Mouse (Mus musculus) layer of hippocampus, postnatal 10 days (tissue): Measurements from ENCODE around the gene Slc39a5. TPM values are rescaled to one million over a fixed set of nuclear protein-coding genes. Genes with fewer than 3 reads are reported as not detected.

Experiments
- DNase-seq, 2 experiments: peaks; one replicate each; pipeline ENCODE4 v3.0.0; 2021; ENCODE audit warnings: low spot score in 2 of 2
- total RNA-seq, 2 experiments: library from RNA; stranded (reverse); gene quantifications; 2 replicates each; pipeline ENCODE4 v1.2.3; 2021

Slc39a5 gene
- total RNA-seq, 2 experiments from 2014 or later = 0.22 to 0.53 TPM

GRCm38 (mm10) chr10:128410560-128410845 is 9.5 kb upstream of the Slc39a5 start:
- no peak for DNase-seq

GRCm38 (mm10) chr10:128409692-128410559 is 8.9 kb upstream of the Slc39a5 start:
- DNase-seq = peak; percentile 97 to 98

GRCm38 (mm10) chr10:128408591-128409535 is 7.8 kb upstream of the Slc39a5 start:
- DNase-seq = peak; percentile 54 to 62

- DNase-seq = no peak
These were observed 2.9 kb upstream of the Slc39a5 start for GRCm38 (mm10) chr10:128403931-128404330.

GRCm38 (mm10) chr10:128401638-128402037 is 609 bp upstream of the Slc39a5 start:
- no peak for DNase-seq

- DNase-seq = no peak
These were observed 691 bp downstream of the Slc39a5 start for GRCm38 (mm10) chr10:128400338-128400737.

- DNase-seq = no peak
These were observed 3.6 kb downstream of the Slc39a5 start for GRCm38 (mm10) chr10:128397466-128397865.

GRCm38 (mm10) chr10:128396716-128397264 is 4.2 kb downstream of the Slc39a5 start:
- no peak for DNase-seq

GRCm38 (mm10) chr10:128396017-128396673 is 4.9 kb downstream of the Slc39a5 start:
- DNase-seq = no peak

GRCm38 (mm10) chr10:128391850-128392249 is 9.2 kb downstream of the Slc39a5 start:
- DNase-seq = no peak

- no peak for DNase-seq
These were observed 10.7 kb downstream of the Slc39a5 start for GRCm38 (mm10) chr10:128390366-128390765.

- DNase-seq = no peak
These were observed 11.5 kb downstream of the Slc39a5 start for GRCm38 (mm10) chr10:128389570-128389969.

- DNase-seq = no peak
These were observed 12.1 kb downstream of the Slc39a5 start for GRCm38 (mm10) chr10:128388941-128389340.

- DNase-seq = no peak
These were observed 15.1 kb downstream of the Slc39a5 start for GRCm38 (mm10) chr10:128385902-128386301.

GRCm38 (mm10) chr10:128382482-128382881 is 18.5 kb downstream of the Slc39a5 start:
- no peak for DNase-seq

GRCm38 (mm10) chr10:128380565-128380964 is 20.5 kb downstream of the Slc39a5 start:
- DNase-seq = no peak

- DNase-seq = no peak
These were observed 21.8 kb downstream of the Slc39a5 start for GRCm38 (mm10) chr10:128379260-128379659.

- DNase-seq = no peak
These were observed 22.6 kb downstream of the Slc39a5 start for GRCm38 (mm10) chr10:128378462-128378861.

- DNase-seq = no peak
These were observed 23.0 kb downstream of the Slc39a5 start for GRCm38 (mm10) chr10:128377940-128378448.

- DNase-seq = peak; percentile 62 to 69
These were observed 23.6 kb downstream of the Slc39a5 start for GRCm38 (mm10) chr10:128377222-128377939.
